ENCODE assay signal across 9 mouse cellular contexts in genomic region chr7:92739956-92740355, GRCm38 (mm10). TPM values are rescaled to one million over a fixed set of nuclear protein-coding genes. Genes with fewer than 3 reads are reported as not detected.
DNase-seq lines count a peak whose midpoint lies in the region; ATAC-seq and TF ChIP-seq lines count a peak whose summit lies in the region.
"Had no signal": no experiment of that assay in that cellular context is flagged by ENCODE, and none has a peak within 500 bp of the region (broad histone marks: within the 10 kb centered on the region; RNA-seq: fewer than 3 reads in every experiment).

No protein-coding gene starts in this region.

- H3K27me3 ChIP-seq in heart, embryonic 15.5 days, result no peaks in the 10 kb centered on the region
- no peaks in the 10 kb centered on the region for H3K27me3 ChIP-seq in hindbrain, embryonic 14.5 days (ENCODE audit: control insufficient read depth, insufficient read depth, low read length)
- H3K27me3 ChIP-seq in midbrain, embryonic 15.5 days (replicated peaks), result no peaks in the 10 kb centered on the region

- intact Hi-C loops in heart, postnatal 10 days (cut with DNase I), result loop anchor here (1.0 to 10.0 kb wide), 5 partner anchors 71 to 225 kb away; partner anchors contain the start of genes Ankrd42, Ccdc90b, Ddias and Pcf11

- H3K27ac ChIP-seq in heart, embryonic 15.5 days, result no peak overlapping the region
- H3K27ac ChIP-seq in bone marrow macrophage, adult 2 months (ENCODE audit: insufficient read depth, low read depth, low read length), result no peak overlapping the region
- H3K27ac ChIP-seq in hindbrain, embryonic 14.5 days, result no peak overlapping the region
- H3K27ac ChIP-seq in midbrain, embryonic 15.5 days, result peak overlapping the region; percentile 93; the same call in 1 of the 2 replicates

- DNase-seq in heart, postnatal 10 days, result no peak
- DNase-seq in hindbrain, embryonic 14.5 days (ENCODE audit: low spot score), result no peak
- no peak for DNase-seq in testis, postnatal 10 days (ENCODE audit: low spot score)
- DNase-seq in frontal cortex, adult 2 months (ENCODE audit: extremely low spot score in 1 of 2, low spot score in 1 of 2), result no peak
- no peak for DNase-seq in layer of hippocampus, postnatal 14 days (ENCODE audit: low spot score in 2 of 2)
- DNase-seq: thymus, postnatal 14 days had no signal

- no peak for ATAC-seq in heart, embryonic 15.5 days (replicated peaks; ENCODE audit: insufficient number of reproducible peaks, insufficient read depth, low FRiP score, low read depth)
- ATAC-seq in hindbrain, embryonic 14.5 days (ENCODE audit: low FRiP score), result no peak
- ATAC-seq in midbrain, embryonic 15.5 days (replicated peaks), result no peak

- peaks cover 19% of the 10 kb centered on the region for H3K36me3 ChIP-seq in heart, embryonic 15.5 days
- H3K36me3 ChIP-seq in hindbrain, embryonic 14.5 days (replicated peaks; ENCODE audit: control insufficient read depth, insufficient read depth), result peaks cover 24% of the 10 kb centered on the region
- H3K36me3 ChIP-seq in midbrain, embryonic 15.5 days (replicated peaks), result no peaks in the 10 kb centered on the region; the same call in 1 of the 2 replicates

- TF ChIP-seq CTCF in bone marrow macrophage, adult 2 months (IDR thresholded peaks at IDR 0.05; ENCODE audit: low read depth, low read length), result no peak

- H3K4me2 ChIP-seq in heart, embryonic 15.5 days, result peak overlapping the region; percentile 72
- H3K4me2 ChIP-seq in hindbrain, embryonic 14.5 days (replicated peaks), result peak overlapping the region; percentile 88
- peak overlapping the region; percentile 67 for H3K4me2 ChIP-seq in midbrain, embryonic 15.5 days

- peak overlapping the region; percentile 94 for H3K9ac ChIP-seq in heart, embryonic 15.5 days
- peak overlapping the region; percentile 98 for H3K9ac ChIP-seq in hindbrain, embryonic 14.5 days
- peak overlapping the region; percentile 71 for H3K9ac ChIP-seq in midbrain, embryonic 15.5 days

- WGBS in heart, embryonic 15.5 days, result 34% methylated on average over 6 of the region's 6 CpGs
- 33% methylated on average over 6 of the region's 6 CpGs for WGBS in hindbrain, embryonic 14.5 days
- WGBS in midbrain, embryonic 15.5 days, result 26% methylated on average over 6 of the region's 6 CpGs

- no peak for TF ChIP-seq POLR2A in bone marrow macrophage, adult 2 months (IDR thresholded peaks at IDR 0.05; ENCODE audit: borderline replicate concordance, low read depth, low read length)

- peaks cover 22% of the 10 kb centered on the region for H3K4me1 ChIP-seq in heart, embryonic 15.5 days (replicated peaks)
- H3K4me1 ChIP-seq in bone marrow macrophage, adult 2 months (ENCODE audit: control insufficient read depth, insufficient read depth, low read length), result peaks cover 16% of the 10 kb centered on the region
- H3K4me1 ChIP-seq in hindbrain, embryonic 14.5 days (replicated peaks; ENCODE audit: control insufficient read depth, insufficient read depth, low read length), result peaks cover 41% of the 10 kb centered on the region
- H3K4me1 ChIP-seq in midbrain, embryonic 15.5 days, result peaks cover 50% of the 10 kb centered on the region

- H3K4me3 ChIP-seq in heart, embryonic 15.5 days, result peak overlapping the region; percentile 85
- peak overlapping the region; percentile 84 for H3K4me3 ChIP-seq in bone marrow macrophage, adult 2 months (ENCODE audit: insufficient read depth, low read length)
- H3K4me3 ChIP-seq in hindbrain, embryonic 14.5 days (replicated peaks; ENCODE audit: low read length), result peak overlapping the region; percentile 82
- peak overlapping the region; percentile 59 for H3K4me3 ChIP-seq in midbrain, embryonic 15.5 days

- H3K9me3 ChIP-seq in heart, embryonic 15.5 days (replicated peaks), result no peaks in the 10 kb centered on the region
- no peaks in the 10 kb centered on the region for H3K9me3 ChIP-seq in hindbrain, embryonic 14.5 days (ENCODE audit: control insufficient read depth, low read length)
- no peaks in the 10 kb centered on the region for H3K9me3 ChIP-seq in midbrain, embryonic 15.5 days

RNA-seq across cellular contexts. Expression of gene Rab30, which starts 1.4 kb away (rescaled TPM):
- 8.3 and 10.4 TPM in 2 replicates for polyA plus RNA-seq in heart, embryonic 15.5 days (2015; fragmentation: Nextera tagmentation; extraction: Ambion mirVana)
- total RNA-seq in heart, postnatal 10 days (2021), result 10 to 100 TPM; 17.3 to 18.6 TPM
- polyA plus RNA-seq in bone marrow macrophage, adult 2 months (2012; ENCODE audit: insufficient read depth, insufficient read length, missing spikeins), result 0.71 TPM in 1 of 2 replicates, not detected in the other
- 24.2 and 29.6 TPM in 2 replicates for polyA plus RNA-seq in hindbrain, embryonic 14.5 days (2014; fragmentation: Nextera tagmentation; extraction: Ambion mirVana)
- polyA plus RNA-seq in midbrain, embryonic 15.5 days (2015; fragmentation: Nextera tagmentation; extraction: Ambion mirVana), result 20.3 and 23.0 TPM in 2 replicates
- polyA plus RNA-seq in frontal cortex, adult 2 months (2012; rRNA removed), result 15.0 and 15.4 TPM in 2 replicates
- total RNA-seq in layer of hippocampus, postnatal 14 days (2021), result 10 to 100 TPM; 40.1 to 41.2 TPM
